ENCODE assay signal across 7 mouse cellular contexts in the genomic region with DNA sequence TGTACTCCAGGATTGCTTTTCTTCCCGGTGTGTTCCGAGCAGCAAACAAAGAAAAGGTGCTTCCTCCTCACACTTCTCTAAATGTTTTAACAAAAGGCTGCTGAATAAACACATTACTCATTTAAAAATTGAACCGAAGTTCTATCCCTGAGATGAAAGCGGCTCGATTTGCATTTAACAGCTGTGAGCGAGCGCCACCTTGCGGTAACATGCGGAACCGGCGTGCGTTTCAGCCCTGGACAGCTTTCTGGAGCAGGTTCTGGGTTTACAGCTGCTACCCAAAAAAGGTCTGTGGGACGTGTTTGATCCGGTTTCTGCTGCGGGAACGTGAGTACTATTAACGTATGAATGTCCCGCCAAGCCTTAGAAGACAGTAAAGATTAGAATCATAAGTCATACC. TPM values are rescaled to one million over a fixed set of nuclear protein-coding genes. Genes with fewer than 3 reads are reported as not detected.
DNase-seq lines count a peak whose midpoint lies in the region; ATAC-seq lines count a peak whose summit lies in the region.

No protein-coding gene starts in this region.

- DNase-seq in adrenal gland, adult 2 months = peak; percentile 77
- peak; percentile 85 for DNase-seq in gastrocnemius, postnatal 10 days
- DNase-seq in left cerebral cortex, postnatal 10 days (ENCODE audit: extremely low spot score in 1 of 2, low spot score in 2 of 2) = peak; percentile 84 to 91
- peak; percentile 97 for DNase-seq in right cerebral cortex, postnatal 4 days

- peak; percentile 92 for ATAC-seq in common myeloid progenitor, adult 5-6 weeks (replicated peaks; ENCODE audit: low read depth, poor library complexity, severe bottlenecking)
- 0 out of 2 replicates have a peak, but pooled peaks have one; percentile 35 for ATAC-seq in intestine, embryonic 15.5 days
- ATAC-seq in megakaryocyte progenitor cell, adult 5-6 weeks (replicated peaks; ENCODE audit: poor library complexity) = peak; percentile 80

- 0 out of 2 replicates have a peak overlapping the region, but pooled peaks have one; percentile 14 for H3K4me3 ChIP-seq in intestine, embryonic 15.5 days (replicated peaks)

- peaks cover 41% of the 10 kb centered on the region for H3K27me3 ChIP-seq in intestine, embryonic 15.5 days (replicated peaks)

- H3K9me3 ChIP-seq in intestine, embryonic 15.5 days = no peaks in the 10 kb centered on the region

- H3K9ac ChIP-seq in intestine, embryonic 15.5 days = no peak overlapping the region

- intact Hi-C loops in left cerebral cortex, postnatal 10 days (cut with DNase I) = no loop called here

- no peak overlapping the region for H3K27ac ChIP-seq in intestine, embryonic 15.5 days

- no peaks in the 10 kb centered on the region for H3K36me3 ChIP-seq in intestine, embryonic 15.5 days

- WGBS in intestine, embryonic 15.5 days = under 1% methylated on average over 18 of the region's 18 CpGs

- peak overlapping the region; percentile 94 for H3K4me2 ChIP-seq in intestine, embryonic 15.5 days (replicated peaks)

- peaks cover 13% of the 10 kb centered on the region; the same call in 1 of the 2 replicates for H3K4me1 ChIP-seq in intestine, embryonic 15.5 days (replicated peaks)

RNA-seq across cellular contexts. Expression of a gene that starts 1.9 kb away (rescaled TPM):
- total RNA-seq in adrenal gland, adult 2 months (2021) = under 1 TPM; 0.03 to 0.10 TPM
- polyA plus RNA-seq in adrenal gland, adult 2 months (2012; rRNA removed) = 0.02 and 0.04 TPM in 2 replicates
- not detected in 2 replicates for total RNA-seq in common myeloid progenitor, adult 5-6 weeks (2017)
- 1 to 10 TPM in 1 of 2 experiments, under 1 TPM in 1; 0.96 to 1.3 TPM for total RNA-seq in gastrocnemius, postnatal 10 days (2021)
- polyA plus RNA-seq in intestine, embryonic 15.5 days (2015; fragmentation: Nextera tagmentation; extraction: Ambion mirVana) = 0.99 and 1.2 TPM in 2 replicates
- 100 to 1,000 TPM in 1 of 2 experiments, 10 to 100 TPM in 1; 93.5 to 101 TPM for total RNA-seq in left cerebral cortex, postnatal 10 days (2021)
- total RNA-seq in megakaryocyte progenitor cell, adult 5-6 weeks (2015) = not detected in 2 replicates
- total RNA-seq in megakaryocyte progenitor cell, adult 5-6 weeks (2017) = not detected in 2 replicates

Comparison
In these comparisons a context has a peak if more than half of its experiments do, and no peak if none do; other contexts are left out.
1. ATAC-seq: peak in every context shown above with its lines; median percentile 92 in common myeloid progenitor, adult 5-6 weeks; 80 in megakaryocyte progenitor cell, adult 5-6 weeks; 35 in intestine, embryonic 15.5 days.
2. RNA of a gene that starts 1.9 kb away (total RNA-seq): 93.5 to 101 TPM in left cerebral cortex, postnatal 10 days; 0.96 to 1.3 TPM in gastrocnemius, postnatal 10 days, 0.03 to 0.10 TPM in adrenal gland, adult 2 months, not detected in common myeloid progenitor, adult 5-6 weeks and not detected in megakaryocyte progenitor cell, adult 5-6 weeks; every median in the first group is over 10 times any median in the second.
3. Peak in every context shown above with its lines, with median percentiles within 50 percentile points of each other: DNase-seq.